Mouse (Mus musculus) thymus, adult 2 months (tissue): ENCODE measurements at regions not wholly inside any gene's neighbourhood (a gene's known extent, or its start where the extent isn't known, plus 50 kb on each side); places are given as distances from the start of the nearest gene placed in this dataset.

Experiments
- CTCF ChIP-seq: fragments of 200-500 bp; IDR thresholded peaks from 2 replicates; pipeline ENCODE4 v1.5.1; 2012; ENCODE audit warnings: mild to moderate bottlenecking, control low read depth, low read length, moderate library complexity, borderline replicate concordance; ENCODE audit not compliant: control insufficient read depth, poor library complexity, insufficient read depth; ENCODE audit errors: extremely low read depth
- POLR2A ChIP-seq: fragments of 200-500 bp; IDR thresholded peaks from 2 replicates; pipeline ENCODE4 v1.6.1; 2012; ENCODE audit warnings: mild to moderate bottlenecking, low read length, control low read depth, moderate library complexity; ENCODE audit not compliant: control insufficient read depth, poor library complexity, insufficient read depth; ENCODE audit errors: extremely low read depth

DNA sequence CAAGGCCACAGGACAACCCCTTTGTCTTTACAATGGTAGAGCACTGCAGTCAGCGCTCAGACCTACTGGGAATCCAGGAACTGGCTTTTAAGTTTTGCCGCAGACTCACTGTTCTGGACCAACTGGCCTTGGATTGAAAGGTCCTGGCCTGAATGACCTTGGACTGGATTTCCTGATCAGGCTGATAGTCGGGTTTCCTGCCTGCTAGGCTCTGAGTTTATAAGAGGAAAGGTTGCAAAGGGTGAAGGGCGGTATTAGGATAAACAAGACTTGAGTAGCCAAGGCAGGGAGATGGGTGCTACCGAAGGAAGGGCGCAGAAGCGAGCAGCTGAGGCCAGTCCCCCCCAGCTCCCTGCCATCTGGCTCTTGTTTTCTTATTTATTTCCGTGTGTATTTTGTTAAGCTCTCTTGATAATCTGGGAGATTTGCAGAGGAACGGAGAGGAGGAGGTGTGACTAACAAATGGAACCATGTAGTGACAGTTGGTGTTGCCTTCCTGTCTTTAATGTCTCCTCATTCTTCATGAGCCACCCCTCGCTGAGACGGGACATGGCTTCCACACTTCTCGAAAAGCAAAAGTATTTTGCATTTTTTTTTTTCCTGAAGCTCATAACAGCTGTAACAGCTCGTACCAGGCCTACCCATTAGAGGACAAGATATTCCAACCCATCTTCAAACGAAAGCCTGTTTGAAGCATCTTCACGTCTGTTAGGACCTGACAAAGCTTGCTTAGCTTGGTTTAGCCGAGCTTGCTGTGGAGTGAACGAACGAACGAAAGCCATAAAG lies 158.7 kb upstream of the Nrip1 start:
- no peak for TF ChIP-seq CTCF
- no peak for TF ChIP-seq POLR2A
